13 mouse cellular contexts compared by ENCODE assay signal in genomic region chr8:109336203-109336602, GRCm38 (mm10).
"Had no signal": no experiment of that assay in that cellular context is flagged by ENCODE, and none has a peak within 500 bp of the region (broad histone marks: within the 10 kb centered on the region; RNA-seq: fewer than 3 reads in every experiment).

No protein-coding gene starts in this region.

- H3K9ac ChIP-seq: limb, embryonic 15.5 days; liver, embryonic 12.5 days; lung, embryonic 14.5 days had no signal

- H3K36me3 ChIP-seq: limb, embryonic 15.5 days; liver, embryonic 12.5 days had no signal

- DNase-seq: kidney, adult 9 months; kidney, postnatal 36 days; layer of hippocampus, adult 9-11 months; layer of hippocampus, postnatal 36 days; lung, embryonic 14.5 days; lung, postnatal 10 days; lung, postnatal 4 days; thymus, postnatal 4 days had no signal

- H3K9me3 ChIP-seq: limb, embryonic 15.5 days; liver, embryonic 12.5 days had no signal

- ATAC-seq: liver, embryonic 12.5 days had no signal

- H3K4me2 ChIP-seq: limb, embryonic 15.5 days; liver, embryonic 12.5 days; lung, embryonic 14.5 days had no signal

- H3K4me1 ChIP-seq: limb, embryonic 15.5 days; liver, embryonic 12.5 days had no signal

- H3K27me3 ChIP-seq: limb, embryonic 15.5 days; liver, embryonic 12.5 days had no signal

- H3K27ac ChIP-seq: kidney, postnatal 0 days; limb, embryonic 15.5 days; liver, embryonic 12.5 days; stomach, postnatal 0 days had no signal

- H3K4me3 ChIP-seq: limb, embryonic 15.5 days; liver, embryonic 12.5 days; myocyte had no signal
